Mouse (Mus musculus): ENCODE data around the gene Sh3bp2. TPM values are rescaled to one million over a fixed set of nuclear protein-coding genes. Genes with fewer than 3 reads are reported as not detected.
A peak's percentile ranks its signal among the peaks of the same experiment; 100 is the strongest.
"Not testable (repeated sequence)": the region's sequence is repeated elsewhere in the genome, so short reads cannot be mapped to it uniquely, and the experiment has no call there.

Sh3bp2 gene
- polyA plus RNA-seq, 1 experiment: 15.0 TPM

DNA sequence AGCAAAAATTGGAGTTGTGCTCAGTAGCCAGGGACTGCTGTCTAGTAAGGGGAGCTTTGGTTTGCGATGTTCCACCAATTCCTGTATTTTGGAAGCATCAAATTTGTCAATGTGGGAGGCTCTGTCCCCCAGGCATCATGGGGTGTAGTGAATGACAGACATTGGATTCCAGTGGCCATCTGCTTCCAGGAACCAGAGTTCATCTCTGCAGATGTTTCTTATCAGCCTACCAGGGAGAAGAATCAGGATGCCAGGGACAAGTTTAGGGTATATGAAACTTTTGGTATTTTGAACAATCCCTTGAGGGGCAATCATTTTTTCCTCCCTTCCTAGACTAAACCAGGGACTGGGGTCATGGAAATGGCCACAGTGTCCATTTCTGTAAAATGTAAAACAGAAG is 38.2 kb downstream of the Sh3bp2 start:
- no peak for DNase-seq (ENCODE audit: low read depth, low spot score)
- 93% methylated on average over 1 of the region's 1 CpGs for WGBS

DNA sequence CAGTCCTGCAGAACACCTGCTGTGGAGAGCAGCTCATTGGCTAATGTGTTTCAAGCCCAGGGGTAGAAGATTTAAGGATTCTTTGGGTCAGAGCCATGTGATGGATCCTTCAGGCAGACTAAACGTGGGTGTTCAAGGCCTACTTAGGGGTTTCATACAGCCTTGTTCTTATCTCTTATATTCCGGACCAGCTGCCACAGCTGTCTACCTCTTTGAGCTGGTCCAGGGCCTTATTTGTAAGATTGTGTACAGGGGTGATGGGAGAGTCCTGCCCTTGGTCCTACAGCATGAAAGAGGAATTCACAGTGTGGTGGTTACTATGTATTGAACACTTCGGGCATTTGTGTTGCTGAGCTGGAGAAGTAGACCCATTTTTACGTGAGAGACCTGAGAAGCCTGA is 38.7 kb downstream of the Sh3bp2 start:
- WGBS: 87% methylated on average over 4 of the region's 4 CpGs
- no peak for DNase-seq (ENCODE audit: low read depth, low spot score)

DNA sequence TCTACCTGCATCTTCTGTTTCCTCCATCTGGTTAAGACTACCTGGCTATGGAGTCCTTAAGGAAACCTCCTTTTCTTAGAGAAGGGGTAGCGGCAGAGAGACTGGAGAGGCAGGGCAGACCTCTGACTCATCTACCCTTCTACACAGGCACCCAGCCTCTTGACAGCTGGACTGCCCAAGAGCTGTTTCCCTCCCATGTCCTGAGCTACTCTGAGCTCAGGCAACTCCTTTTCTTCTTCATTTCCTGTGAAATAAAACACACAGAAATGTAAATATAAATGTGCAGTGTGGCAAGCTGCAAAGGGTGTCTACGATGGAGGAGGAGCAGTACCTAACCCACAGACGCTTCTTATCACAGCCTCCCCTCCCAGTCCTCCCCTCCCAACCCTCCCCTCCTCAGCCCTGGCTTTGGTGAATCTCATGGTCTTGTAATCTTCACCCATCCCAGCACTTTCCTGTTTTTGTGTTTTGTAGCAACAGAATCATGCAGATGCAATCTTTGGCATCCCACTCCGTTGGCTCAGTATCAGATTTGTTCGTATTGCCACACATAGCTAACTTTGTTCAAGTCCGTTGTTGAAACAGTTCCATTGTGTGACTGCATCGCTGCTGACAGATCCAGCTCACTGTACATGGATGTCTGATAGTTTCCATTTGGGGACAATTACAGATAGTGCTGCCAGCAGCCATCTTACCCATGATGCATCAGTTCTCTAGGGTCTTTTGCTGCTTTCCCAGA is 40.1 kb downstream of the Sh3bp2 start:
- WGBS: 33% methylated on average over 7 of the region's 7 CpGs
- no peak for DNase-seq (ENCODE audit: low read depth, low spot score)

DNA sequence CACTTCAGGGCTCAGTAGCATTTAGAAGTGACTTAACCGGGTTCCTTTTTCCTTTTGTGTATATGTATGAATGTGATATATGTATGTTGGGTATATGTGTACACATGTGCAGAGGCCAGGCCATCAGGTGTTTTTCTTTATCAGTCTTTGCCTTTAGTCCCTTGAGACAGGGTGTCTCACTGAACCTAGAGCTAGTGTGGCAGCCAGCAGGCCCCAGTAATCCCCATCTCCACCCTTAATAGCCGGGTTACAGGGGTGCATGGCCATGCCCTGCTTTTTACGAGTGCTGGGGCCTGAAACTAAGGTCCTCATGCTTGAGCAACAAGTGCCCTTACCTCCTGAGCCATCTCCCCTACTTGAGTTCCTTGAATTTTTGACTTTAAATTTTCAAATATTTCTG is 45.9 kb downstream of the Sh3bp2 start:
- 75% methylated on average over 3 of the region's 3 CpGs for WGBS
- no peak for DNase-seq (ENCODE audit: low read depth, low spot score)

DNA sequence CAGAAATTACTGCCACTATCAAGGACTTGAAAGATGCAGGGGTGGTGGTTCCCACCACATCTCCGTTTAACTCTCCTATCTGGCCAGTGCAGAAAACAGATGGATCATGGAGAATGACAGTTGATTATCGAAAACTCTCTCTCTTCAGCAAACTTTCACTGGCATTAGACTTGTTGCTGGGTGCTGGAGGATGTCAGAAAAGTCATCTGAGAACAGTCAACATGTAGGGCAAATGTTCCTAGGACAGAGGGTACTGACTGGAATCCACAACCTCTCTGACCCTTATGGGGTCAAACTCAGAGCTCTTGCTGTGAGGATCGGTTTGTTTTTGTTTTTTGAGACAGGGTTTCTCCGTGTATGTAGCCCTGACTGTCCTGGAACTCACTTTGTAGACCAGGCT is 46.9 kb downstream of the Sh3bp2 start:
- DNase-seq (ENCODE audit: low read depth, low spot score): not testable (repeated sequence)
- WGBS: 68% methylated on average over 4 of the region's 4 CpGs

DNA sequence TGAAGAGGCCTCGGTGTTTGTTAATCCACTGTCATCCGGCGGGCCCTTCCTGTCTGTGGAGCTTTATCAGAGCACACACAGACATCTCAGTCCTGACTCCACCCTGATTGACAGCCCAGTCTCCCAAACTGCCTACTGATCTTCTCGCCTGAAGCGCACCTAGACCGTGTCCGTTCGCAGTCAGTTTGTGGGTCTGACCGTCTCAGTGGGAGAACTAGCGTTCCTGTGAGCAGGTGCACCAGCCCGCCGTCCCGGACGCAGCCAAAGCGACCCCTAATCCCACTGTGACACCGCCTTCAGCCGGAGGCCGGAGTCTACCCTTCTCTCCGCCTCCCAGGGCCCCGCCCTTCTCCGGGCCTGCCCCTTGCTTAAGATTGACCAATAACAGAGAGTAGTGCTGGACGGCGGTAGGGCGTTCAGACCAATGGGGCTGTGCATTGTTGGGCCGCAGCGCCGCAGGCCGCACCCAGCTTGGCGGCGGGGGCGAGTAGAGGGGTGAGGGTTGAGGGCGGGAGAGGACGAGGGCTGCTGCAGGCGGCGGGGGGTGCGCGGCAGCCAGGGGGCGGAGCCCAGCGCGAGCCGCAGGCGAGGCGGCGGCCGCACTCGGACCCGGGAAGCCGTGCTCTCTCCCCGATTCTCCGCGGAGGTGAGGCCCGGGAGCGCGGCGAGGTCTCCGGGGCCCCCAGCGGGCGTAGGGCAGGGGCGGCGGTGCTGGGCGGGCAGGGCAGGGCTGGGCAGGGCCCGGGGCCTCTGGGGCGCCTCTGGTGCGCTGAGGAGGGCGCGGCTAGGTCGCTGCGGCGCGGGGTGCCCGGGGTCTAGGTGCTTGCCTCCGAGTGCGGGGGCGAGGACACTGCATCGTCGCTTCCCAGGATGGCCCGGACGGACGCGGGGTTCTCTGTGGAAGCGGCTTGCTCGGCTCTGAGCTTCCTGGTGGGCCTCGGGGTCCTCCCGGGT is 47.9 kb downstream of the Sh3bp2 start, which contains the start of gene Add1:
Gene Add1 (plus strand): TSS at position 397 of the 954 bp plus-strand sequence.
- WGBS: 1% methylated on average over 84 of the region's 84 CpGs

DNA sequence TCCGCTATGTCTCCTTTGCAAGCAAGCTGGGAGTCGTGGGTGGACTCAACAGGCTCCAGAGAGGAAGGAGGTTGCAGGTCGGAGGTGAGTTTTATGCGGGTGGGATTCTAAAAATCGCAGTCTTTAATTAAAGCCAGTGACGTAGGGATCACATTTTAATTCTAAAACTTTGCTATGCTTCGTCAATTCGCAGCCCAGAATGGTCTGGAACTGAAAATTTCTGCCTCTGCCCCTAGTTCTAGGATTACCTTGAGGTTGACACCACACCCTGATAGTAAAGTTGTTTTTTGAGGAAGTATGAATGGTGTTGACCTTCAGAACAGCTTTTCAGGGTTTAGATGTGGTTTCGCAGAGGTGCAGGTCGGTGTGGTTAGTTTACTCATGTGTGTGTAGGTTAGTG is 49.1 kb downstream of the Sh3bp2 start:
- DNase-seq (ENCODE audit: low read depth, low spot score): no peak

More for the DNA sequence above, 47.9 kb downstream of the Sh3bp2 start, which contains the start of gene Add1:
- DNase-seq (ENCODE audit: low read depth, low spot score): peak; percentile 82

DNA sequence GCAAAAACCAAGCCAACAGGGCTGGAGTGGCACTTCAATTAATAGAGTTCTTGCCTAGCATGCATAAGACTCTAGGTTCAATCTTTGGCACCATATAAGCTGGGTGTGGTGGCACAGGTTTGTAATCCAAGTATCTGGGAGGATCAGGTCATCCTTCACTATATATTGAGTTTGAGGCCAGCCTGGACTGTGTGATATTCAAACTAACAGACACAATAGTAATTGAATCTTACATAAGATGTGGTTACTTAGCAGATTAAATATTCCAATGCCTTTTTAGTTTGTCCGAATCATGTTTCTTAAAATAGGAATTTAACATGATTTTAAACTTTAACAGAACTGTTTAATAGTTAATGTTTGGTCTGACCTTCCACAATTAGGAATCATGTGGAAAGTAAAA is 50.6 kb downstream of the Sh3bp2 start:
- WGBS: 88% methylated on average over 1 of the region's 1 CpGs
- no peak for DNase-seq (ENCODE audit: low read depth, low spot score)

More for the DNA sequence above, 49.1 kb downstream of the Sh3bp2 start:
- 10% methylated on average over 10 of the region's 10 CpGs for WGBS

DNA sequence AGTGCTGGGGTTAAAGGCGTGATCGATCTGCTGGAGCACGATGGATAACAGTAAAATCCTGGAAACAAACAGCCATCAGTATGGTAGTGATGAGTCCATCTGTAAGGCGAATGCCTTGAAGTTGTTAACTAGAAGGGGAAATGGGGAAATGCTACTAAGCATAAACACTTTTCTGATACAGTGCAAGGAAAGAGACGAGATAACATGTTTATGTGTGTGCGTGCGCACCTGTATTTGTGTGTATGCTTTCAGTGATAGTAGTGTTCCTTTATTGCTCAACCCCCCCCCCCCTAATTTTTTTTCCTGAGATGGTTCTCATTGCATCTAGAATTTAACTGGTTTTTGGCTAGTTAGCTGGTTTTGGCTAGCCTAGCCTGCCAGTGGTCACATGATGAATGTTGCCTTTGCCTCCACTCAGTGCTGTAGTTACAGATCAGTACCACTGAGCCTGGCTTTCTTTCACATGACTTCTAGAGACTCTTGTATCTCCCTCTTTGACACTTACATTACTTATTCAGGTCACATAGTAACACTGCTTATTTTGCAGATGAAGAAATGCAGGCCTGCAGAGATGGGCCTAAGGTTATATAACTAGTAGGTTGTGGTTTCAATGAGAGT is 52.5 kb downstream of the Sh3bp2 start:
- no peak for DNase-seq (ENCODE audit: low read depth, low spot score)

DNA sequence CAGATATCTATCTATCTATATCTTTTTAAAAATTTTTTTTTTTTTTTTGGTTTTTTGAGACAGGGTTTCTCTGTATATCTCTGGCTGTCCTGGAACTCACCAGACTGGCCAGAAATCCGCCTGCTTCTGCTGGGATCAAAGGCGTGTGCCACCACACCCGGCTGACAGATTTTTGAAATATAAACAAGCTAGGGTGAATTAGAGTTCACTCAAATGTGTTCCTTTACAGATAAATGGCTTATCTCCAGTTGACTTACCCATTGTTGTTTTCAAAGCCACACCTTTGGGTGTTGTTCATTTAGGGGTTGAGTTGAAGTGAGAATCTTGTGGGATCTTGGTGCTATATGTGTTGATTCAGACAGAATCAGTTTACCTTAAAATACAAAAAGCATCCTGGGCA is 53.7 kb downstream of the Sh3bp2 start:
- DNase-seq (ENCODE audit: low read depth, low spot score): no peak
- whole genome bisulfite sequencing: 18% methylated on average over 3 of the region's 3 CpGs

More for the DNA sequence above, 52.5 kb downstream of the Sh3bp2 start:
- 90% methylated on average over 7 of the region's 7 CpGs for WGBS

DNA sequence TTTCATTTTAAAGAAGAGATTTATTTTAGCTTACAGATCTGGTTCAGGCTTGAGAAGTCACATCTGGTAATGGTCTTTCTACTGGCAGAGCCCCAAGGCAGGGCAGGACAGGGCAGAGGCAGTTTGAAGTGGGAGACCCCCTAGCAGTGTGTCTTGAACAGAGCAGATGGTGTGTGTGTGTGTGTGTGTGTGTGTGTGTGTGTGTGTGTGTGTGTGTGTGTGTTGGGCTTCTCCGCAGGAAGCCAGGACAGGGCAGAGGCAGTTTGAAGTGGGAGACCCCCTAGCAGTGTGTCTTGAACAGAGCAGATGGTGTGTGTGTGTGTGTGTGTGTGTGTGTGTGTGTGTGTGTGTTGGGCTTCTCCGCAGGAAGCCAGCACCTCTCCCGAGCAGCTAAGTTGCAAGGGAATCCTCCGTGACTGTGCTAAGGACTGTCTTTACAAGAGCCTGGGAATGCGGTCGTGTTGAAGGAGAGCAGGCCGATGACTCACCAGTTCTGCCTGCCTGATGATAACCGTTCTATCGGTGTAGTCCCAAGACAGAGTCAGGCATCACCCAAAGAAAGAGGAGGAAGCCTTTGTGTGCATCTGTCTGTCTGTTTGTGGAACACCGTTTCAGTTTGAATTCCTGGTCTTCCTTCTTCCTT is 56.2 kb downstream of the Sh3bp2 start:
- WGBS: 20% methylated on average over 10 of the region's 10 CpGs
- not testable (repeated sequence) for DNase-seq (ENCODE audit: low read depth, low spot score)

DNA sequence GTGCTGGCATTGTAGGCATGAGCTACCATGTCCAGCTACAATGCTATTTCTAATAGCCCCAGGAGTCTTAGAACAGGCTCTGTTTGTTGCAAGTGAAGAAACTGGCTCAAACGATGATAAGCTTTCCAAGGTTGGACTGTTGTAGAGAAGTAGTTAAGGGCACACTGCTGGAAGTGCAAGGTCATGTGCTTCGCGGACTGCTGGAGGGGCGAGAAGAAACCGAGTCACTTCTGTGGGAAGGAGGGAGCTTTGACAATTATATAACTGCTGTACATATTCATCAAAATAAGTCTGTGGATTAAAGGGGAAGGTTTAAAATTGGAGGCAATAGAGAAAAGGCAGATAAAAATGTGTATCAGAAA is 56.7 kb downstream of the Sh3bp2 start:
- DNase-seq (ENCODE audit: low read depth, low spot score): no peak
- 63% methylated on average over 5 of the region's 5 CpGs for WGBS

DNA sequence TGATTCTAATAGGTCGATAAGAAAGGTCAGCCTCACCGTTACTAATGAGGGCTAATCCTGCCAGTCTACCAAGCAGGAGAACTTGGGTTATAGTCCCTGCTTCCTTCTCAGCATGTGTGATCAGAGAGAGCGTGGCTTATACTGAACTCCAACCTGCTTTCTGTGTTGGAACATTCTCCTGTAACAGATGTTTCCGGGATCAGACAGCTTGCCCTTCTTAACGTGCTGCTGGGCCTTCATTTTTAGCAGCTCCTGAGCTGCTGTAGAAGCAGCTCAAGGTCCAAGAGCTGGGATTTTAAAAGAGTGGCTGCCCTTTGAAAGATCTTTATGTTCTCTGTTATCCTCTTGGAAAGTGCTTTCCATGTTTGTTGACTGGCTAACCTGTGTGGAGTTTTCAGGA is 59.6 kb downstream of the Sh3bp2 start:
- WGBS: 71% methylated on average over 5 of the region's 5 CpGs
- no peak for DNase-seq (ENCODE audit: low read depth, low spot score)

DNA sequence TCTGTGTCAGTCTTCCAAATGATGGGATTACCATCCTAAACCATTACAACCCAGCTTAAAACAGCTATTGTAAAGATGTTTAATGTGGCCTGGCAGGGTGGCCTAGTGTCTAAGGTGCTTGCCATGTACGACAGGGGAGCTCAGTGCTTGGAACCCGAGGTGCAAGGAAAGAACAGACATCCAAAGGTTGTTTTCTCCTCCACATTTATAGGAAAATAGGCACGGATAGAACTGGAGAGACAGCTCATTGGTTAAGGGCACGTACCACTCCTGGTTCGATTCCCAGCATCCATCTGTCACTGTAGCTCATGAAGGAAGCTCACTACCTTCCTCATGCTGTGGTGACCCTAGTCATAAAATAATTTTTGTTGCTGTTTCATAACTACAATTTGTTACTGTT is 62.2 kb downstream of the Sh3bp2 start:
- no peak for DNase-seq (ENCODE audit: low read depth, low spot score)
- whole genome bisulfite sequencing: 80% methylated on average over 5 of the region's 5 CpGs

DNA sequence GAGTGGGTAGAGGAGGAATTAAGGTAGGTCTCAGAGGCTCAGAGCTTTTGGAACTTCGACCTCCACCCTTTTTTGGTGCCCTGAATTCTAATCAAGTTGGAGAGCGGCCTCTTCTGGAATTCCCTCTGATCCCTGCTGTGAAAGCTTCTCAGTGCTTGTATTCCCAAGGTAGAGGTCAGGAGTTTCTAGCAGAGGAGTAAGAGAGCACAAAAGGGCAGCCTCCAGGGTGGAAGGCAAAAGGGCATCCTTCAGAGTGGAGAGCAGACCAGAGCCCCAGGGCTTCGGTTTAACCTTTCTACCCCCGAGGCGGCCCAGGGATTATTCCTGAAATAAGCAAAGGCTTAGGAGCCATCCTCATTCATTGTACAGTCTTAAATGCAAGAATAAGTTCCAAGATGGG is 64.4 kb downstream of the Sh3bp2 start:
- 54% methylated on average over 5 of the region's 5 CpGs for WGBS
- DNase-seq (ENCODE audit: low read depth, low spot score): no peak

DNA sequence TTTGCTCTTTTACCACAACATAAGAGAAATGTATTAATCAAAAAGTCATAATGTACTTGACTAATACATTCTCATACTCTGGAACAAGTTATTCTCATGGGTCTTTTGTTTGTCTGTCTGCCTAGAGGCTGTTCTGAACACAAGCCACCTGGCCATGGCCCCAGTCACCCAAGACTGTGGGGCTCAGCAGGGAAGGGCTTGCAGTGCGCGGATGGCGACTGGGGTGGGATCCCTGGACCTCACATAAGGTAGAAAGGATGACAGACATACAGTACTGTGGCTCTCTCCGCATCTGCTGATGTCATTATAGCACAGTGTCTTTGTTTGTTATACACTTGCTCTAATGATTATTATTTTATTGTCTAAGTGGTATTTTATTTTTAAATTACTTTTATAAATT is 65.1 kb downstream of the Sh3bp2 start:
- WGBS: 74% methylated on average over 4 of the region's 4 CpGs

DNA sequence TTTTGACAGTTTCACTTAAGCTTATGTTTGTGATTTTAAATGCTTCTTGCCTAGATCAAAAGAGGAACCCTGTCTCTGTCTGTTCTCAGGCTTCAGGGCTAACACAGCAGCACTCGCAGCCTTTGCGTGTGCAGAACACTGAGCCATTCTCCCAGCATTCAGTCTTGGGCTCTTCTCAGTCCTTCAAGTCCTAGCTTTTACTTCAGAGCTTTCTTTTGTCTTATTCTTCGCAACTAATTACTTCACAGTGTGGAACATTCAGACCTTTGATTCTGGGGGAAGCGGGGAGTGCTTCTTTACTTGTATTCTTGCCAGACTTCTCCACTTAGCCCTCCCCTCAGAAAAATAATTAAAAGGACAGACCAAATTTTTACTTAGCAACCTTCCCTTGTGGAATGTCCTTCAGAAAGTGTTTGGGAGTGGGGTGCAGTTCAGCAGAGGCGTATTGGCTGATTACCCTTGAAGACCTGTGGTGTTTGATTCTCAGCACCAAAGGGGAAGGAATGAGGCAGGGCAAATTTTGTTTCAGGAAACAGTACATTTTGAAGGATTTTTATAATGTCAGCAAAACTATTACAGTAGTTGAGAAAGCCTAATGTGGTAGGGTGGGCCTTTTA is 65.9 kb downstream of the Sh3bp2 start:
- no peak for DNase-seq (ENCODE audit: low read depth, low spot score)
- WGBS: 79% methylated on average over 5 of the region's 5 CpGs

More for the DNA sequence above, 65.1 kb downstream of the Sh3bp2 start:
- no peak for DNase-seq (ENCODE audit: low read depth, low spot score)

DNA sequence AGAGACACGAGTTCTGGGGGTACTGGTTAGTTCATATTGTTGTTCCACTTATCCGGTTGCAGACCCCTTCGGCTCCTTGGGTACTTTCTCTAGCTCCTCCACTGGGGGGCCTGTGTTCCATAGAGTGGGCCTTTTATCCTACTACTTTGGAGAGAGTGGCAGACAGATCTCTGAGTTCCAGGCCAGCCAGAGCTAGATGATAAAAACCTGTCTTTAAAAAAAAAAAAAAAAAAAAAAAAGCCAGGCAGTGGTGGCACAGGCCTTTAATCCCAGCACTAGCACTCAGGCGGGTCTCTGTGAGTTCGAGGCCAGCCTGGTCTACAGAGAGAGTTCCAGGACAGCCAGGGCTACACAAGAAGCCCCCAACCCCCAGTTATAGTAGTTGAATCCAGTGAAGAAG is 66.6 kb downstream of the Sh3bp2 start:
- 91% methylated on average over 5 of the region's 5 CpGs for WGBS
- DNase-seq (ENCODE audit: low read depth, low spot score): not testable (repeated sequence)

DNA sequence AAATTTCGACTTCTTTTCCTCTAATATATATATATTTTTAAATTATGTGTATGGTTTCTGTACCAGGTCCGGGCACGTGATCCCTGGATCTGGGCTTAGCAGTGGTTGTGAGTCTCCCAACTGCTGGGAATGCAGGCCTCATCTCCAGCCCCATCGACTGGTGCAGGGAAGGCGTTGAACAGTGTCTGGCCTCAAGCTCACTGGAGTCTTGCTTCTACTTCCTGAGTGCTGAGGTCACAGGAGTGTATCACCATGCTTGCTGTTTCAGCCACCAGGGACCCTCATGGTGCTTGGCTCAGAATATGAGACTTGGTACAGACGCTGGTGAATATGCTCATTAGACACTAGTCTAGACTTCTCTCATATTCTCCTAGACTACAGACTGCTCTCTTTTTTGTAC is 67.0 kb downstream of the Sh3bp2 start:
- DNase-seq (ENCODE audit: low read depth, low spot score): no peak
- 93% methylated on average over 6 of the region's 6 CpGs for WGBS

Measured in large intestine, adult 2 months (tissue).